Mouse (Mus musculus) adrenal gland, postnatal 4 days (tissue): ENCODE measurements around the gene Trdn. TPM values are rescaled to one million over a fixed set of nuclear protein-coding genes. Genes with fewer than 3 reads are reported as not detected.

ENCODE experiments used
- DNase-seq, 2 experiments: peaks; one replicate each; pipeline ENCODE4 v3.0.0; 2021 to 2022; ENCODE audit warnings: low spot score in 2 of 2, mixed read lengths in 2 of 2
- total RNA-seq, 2 experiments: library from RNA; stranded (reverse); gene quantifications; 2 replicates each; pipeline ENCODE4 v1.2.3; 2021

Gene Trdn
- total RNA-seq, 2 experiments from 2014 or later: 6.7 to 20.3 TPM

DNA sequence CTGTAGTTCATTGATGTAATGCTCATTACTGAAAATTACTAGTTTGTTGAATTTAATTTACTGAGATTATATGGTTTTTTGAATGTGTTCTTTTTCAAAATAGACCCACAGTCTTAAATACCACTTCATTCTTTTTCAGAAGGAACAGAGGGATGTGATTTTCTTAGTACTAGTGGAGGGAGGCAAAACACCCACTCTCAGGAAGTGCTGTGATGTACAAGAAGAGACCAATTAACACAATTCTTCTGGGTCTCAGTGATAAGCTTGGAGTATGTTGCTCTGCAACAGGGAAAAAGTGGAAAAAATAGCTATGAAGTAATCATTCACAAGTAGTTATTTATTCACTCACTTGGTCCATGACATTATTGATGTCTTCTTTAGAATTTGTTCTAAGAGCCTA is 286.2 kb downstream of the Trdn start:
- DNase-seq: no peak

DNA sequence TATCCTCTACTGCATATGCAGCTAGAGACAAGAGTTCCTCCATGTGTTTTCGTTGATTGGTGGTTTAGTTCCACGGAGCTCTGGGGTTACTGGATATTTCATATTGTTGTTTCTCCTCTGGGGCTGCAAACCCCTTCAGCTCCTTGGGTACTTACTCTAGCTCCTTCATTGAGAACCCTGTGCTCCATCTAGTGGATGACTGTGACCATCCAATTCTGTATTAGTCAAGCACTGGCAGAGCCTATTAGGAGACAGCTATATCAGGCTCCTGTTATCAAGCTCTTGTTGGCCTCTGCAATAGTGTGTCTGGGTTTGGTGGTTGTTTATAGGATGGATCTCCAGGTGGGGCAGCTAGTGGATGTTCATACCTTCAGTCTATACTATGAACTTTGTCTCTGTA is 290.2 kb downstream of the Trdn start:
- no peak for DNase-seq

DNA sequence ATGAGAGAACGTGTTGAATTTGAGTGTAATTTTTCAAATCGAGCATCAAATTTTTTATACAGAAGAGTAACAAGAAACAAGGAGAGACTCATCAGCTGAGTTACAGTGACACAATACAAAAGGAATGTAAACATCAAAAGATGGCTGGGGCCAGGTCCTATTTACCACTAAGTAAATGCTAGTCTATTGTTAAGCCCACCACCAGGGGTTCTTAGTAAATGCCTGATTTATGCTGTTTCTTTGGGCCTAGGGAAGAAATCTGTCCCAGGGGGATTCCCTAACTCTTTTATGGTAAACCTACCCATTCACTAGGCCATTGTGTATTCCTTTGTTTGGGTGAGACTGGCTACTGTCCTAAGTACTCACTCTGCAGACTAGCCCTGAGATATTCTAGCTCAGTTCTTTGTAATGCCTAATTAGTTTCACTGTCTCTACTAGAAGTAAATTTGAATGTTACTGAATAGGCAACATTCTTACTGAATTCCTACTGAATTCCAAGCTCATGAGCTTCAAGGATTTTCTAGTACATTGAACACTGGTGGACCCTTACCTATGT is 295.2 kb downstream of the Trdn start:
- no peak for DNase-seq

Other genes with a start within 250 kb of the Trdn start
- gene Nkain2, start 190.1 kb upstream of the Trdn start, total RNA-seq: 1 to 10 TPM in 1 of 2 experiments, under 1 TPM in 1; 0.39 to 1.5 TPM